Mouse (Mus musculus) layer of hippocampus, adult 9-11 months (tissue): ENCODE measurements around the gene Hipk2.

ENCODE experiments used
- DNase-seq: peaks from one replicate; pipeline ENCODE4 v3.0.0; 2022

Hipk2 gene

GRCm38 (mm10) chr6:38825886-38826285 lies 50.1 kb downstream of the Hipk2 start:
- DNase-seq = no peak

- DNase-seq = no peak
These were observed 52.1 kb downstream of the Hipk2 start for GRCm38 (mm10) chr6:38823827-38824226.

GRCm38 (mm10) chr6:38823164-38823563 lies 52.8 kb downstream of the Hipk2 start:
- no peak for DNase-seq

GRCm38 (mm10) chr6:38821686-38822085 lies 54.3 kb downstream of the Hipk2 start:
- DNase-seq = no peak

- DNase-seq = no peak
These were observed 55.1 kb downstream of the Hipk2 start for GRCm38 (mm10) chr6:38820862-38821261.

- no peak for DNase-seq
These were observed 59.7 kb downstream of the Hipk2 start for GRCm38 (mm10) chr6:38816216-38816615.

GRCm38 (mm10) chr6:38815582-38815981 lies 60.4 kb downstream of the Hipk2 start:
- no peak for DNase-seq

- DNase-seq = no peak
These were observed 61.3 kb downstream of the Hipk2 start for GRCm38 (mm10) chr6:38814690-38815089.

- DNase-seq = no peak
These were observed 64.4 kb downstream of the Hipk2 start for GRCm38 (mm10) chr6:38811459-38812145.

GRCm38 (mm10) chr6:38810121-38810475 lies 65.9 kb downstream of the Hipk2 start:
- DNase-seq = no peak

- DNase-seq = no peak
These were observed 66.4 kb downstream of the Hipk2 start for GRCm38 (mm10) chr6:38809396-38810120.

- no peak for DNase-seq
These were observed 67.6 kb downstream of the Hipk2 start for GRCm38 (mm10) chr6:38808317-38808716.

- DNase-seq = no peak
These were observed 69.0 kb downstream of the Hipk2 start for GRCm38 (mm10) chr6:38806963-38807445.

GRCm38 (mm10) chr6:38805612-38806011 lies 70.4 kb downstream of the Hipk2 start:
- DNase-seq = no peak

GRCm38 (mm10) chr6:38801252-38801651 lies 74.7 kb downstream of the Hipk2 start:
- DNase-seq = no peak

- no peak for DNase-seq
These were observed 78.4 kb downstream of the Hipk2 start for GRCm38 (mm10) chr6:38797548-38797947.

GRCm38 (mm10) chr6:38796993-38797392 lies 79.0 kb downstream of the Hipk2 start:
- no peak for DNase-seq

GRCm38 (mm10) chr6:38796388-38796787 lies 79.6 kb downstream of the Hipk2 start:
- no peak for DNase-seq

- DNase-seq = no peak
These were observed 80.7 kb downstream of the Hipk2 start for GRCm38 (mm10) chr6:38795096-38795816.

- DNase-seq = no peak
These were observed 83.0 kb downstream of the Hipk2 start for GRCm38 (mm10) chr6:38792966-38793365.

GRCm38 (mm10) chr6:38789221-38789810 lies 86.6 kb downstream of the Hipk2 start:
- no peak for DNase-seq

- no peak for DNase-seq
These were observed 88.0 kb downstream of the Hipk2 start for GRCm38 (mm10) chr6:38787811-38788509.

- DNase-seq = no peak
These were observed 88.8 kb downstream of the Hipk2 start for GRCm38 (mm10) chr6:38787134-38787533.
